Mouse (Mus musculus): ENCODE measurements at regions not wholly inside any gene's neighbourhood (a gene's known extent, or its start where the extent isn't known, plus 50 kb on each side); places are given as distances from the start of the nearest gene placed in this dataset.
"Not testable (repeated sequence)": the region's sequence is repeated elsewhere in the genome, so short reads cannot be mapped to it uniquely, and the experiment has no call there.

GRCm38 (mm10) chr14:52580319-52580718, 84.8 kb upstream of the Olfr1507 start:
- in situ Hi-C loops (cut with MboI), result no loop called here

- in situ Hi-C loops (cut with MboI), result no loop called here
These were observed 71.4 kb upstream of the Olfr1507 start for GRCm38 (mm10) chr14:52566920-52567319.

- in situ Hi-C loops (cut with MboI), result no loop called here
These were observed 70.1 kb upstream of the Olfr1507 start for GRCm38 (mm10) chr14:52565606-52566005.

- in situ Hi-C loops (cut with MboI), result not testable (repeated sequence)
These were observed 60.8 kb upstream of the Olfr1507 start for GRCm38 (mm10) chr14:52556340-52556739.

- in situ Hi-C loops (cut with MboI), result no loop called here
These were observed 57.9 kb upstream of the Olfr1507 start for GRCm38 (mm10) chr14:52553399-52553798.

- in situ Hi-C loops (cut with MboI), result no loop called here
These were observed 52.4 kb upstream of the Olfr1507 start for GRCm38 (mm10) chr14:52547933-52548332.

All from mature B cell (primary cell).